8 mouse cellular contexts compared by ENCODE assay signal in genomic region chrX:96178437-96178836, GRCm38 (mm10).
DNase-seq lines count a peak whose midpoint lies in the region; ATAC-seq lines count a peak whose summit lies in the region.

No protein-coding gene starts in this region.

- no peaks in the 10 kb centered on the region for H3K9me3 ChIP-seq in liver, embryonic 11.5 days (ENCODE audit: control insufficient read depth, low read length)

- no peak overlapping the region for H3K27ac ChIP-seq in liver, embryonic 11.5 days (ENCODE audit: low read depth, low read length)

- ATAC-seq in liver, embryonic 11.5 days (replicated peaks; ENCODE audit: low FRiP score), result no peak
- peak; percentile 78 for ATAC-seq in megakaryocyte, adult 5-6 weeks (ENCODE audit: poor library complexity, severe bottlenecking)
- ATAC-seq in erythroblast, adult 5-6 weeks (replicated peaks; ENCODE audit: low FRiP score, poor library complexity, severe bottlenecking), result no peak

- no peaks in the 10 kb centered on the region for H3K27me3 ChIP-seq in liver, embryonic 11.5 days (replicated peaks; ENCODE audit: control insufficient read depth, insufficient read depth, low read length)

- no peak overlapping the region for H3K4me2 ChIP-seq in liver, embryonic 11.5 days

- no peak overlapping the region for H3K9ac ChIP-seq in liver, embryonic 11.5 days (ENCODE audit: low read depth, low read length)

- H3K36me3 ChIP-seq in liver, embryonic 11.5 days (ENCODE audit: control insufficient read depth, insufficient read depth, low read length), result no peaks in the 10 kb centered on the region

- H3K4me1 ChIP-seq in liver, embryonic 11.5 days (replicated peaks; ENCODE audit: control insufficient read depth, insufficient read depth, low read length), result no peaks in the 10 kb centered on the region

- WGBS in liver, embryonic 11.5 days, result 4% methylated on average over 1 of the region's 1 CpGs

- H3K4me3 ChIP-seq in liver, embryonic 11.5 days (ENCODE audit: low read depth, low read length), result no peak overlapping the region

- peak; percentile 19 for DNase-seq in liver
- DNase-seq in liver, embryonic 11.5 days (ENCODE audit: low spot score), result no peak
- DNase-seq in ES-CJ7 (ENCODE audit: low read depth, low spot score), result peak; percentile 31
- peak; percentile 36 for DNase-seq in adrenal gland, postnatal 14 days
- DNase-seq in embryo, embryonic 11.5 days (ENCODE audit: low read depth, low spot score), result peak; percentile 13
- DNase-seq in kidney, postnatal 10 days, result peak; percentile 57
